Mouse (Mus musculus) layer of hippocampus, adult 6 months (tissue): Measurements from ENCODE around the gene Trhde. TPM values are rescaled to one million over a fixed set of nuclear protein-coding genes. Genes with fewer than 3 reads are reported as not detected.

Source experiments
- long read RNA-seq, 2 experiments: library from polyadenylated mRNA; unstranded; transcript quantifications; one replicate each; pipeline ENCODE4 v2.0.0; 2019 to 2020
- polyA plus RNA-seq: library from polyadenylated mRNA; unstranded; fragments of <200 nt; fragmentation: Nextera tagmentation; gene quantifications from 2 replicates; pipeline ENCODE4 v1.2.3, GENCODE M21; 2021

Trhde gene
- 4.8 and 5.9 TPM in 2 replicates for polyA plus RNA-seq
- long read RNA-seq, experiment 1, full-length matches to known transcripts = 4 of 19 reads
- long read RNA-seq, experiment 1, partial matches to known transcripts = 6 of 19 reads
- long read RNA-seq, experiment 1, other reads (novel, unspliced or antisense) = 9 of 19 reads
- long read RNA-seq, experiment 2, full-length matches to known transcripts = 22 of 39 reads
- long read RNA-seq, experiment 2, partial matches to known transcripts = 8 of 39 reads
- long read RNA-seq, experiment 2, other reads (novel, unspliced or antisense) = 9 of 39 reads

GRCm38 (mm10) chr10:114802161-114802651, at the start of gene Trhde:
Gene Trhde, minus strand, starts transcription at chr10:114802307.

